Mouse (Mus musculus) midbrain, postnatal 0 days (tissue): ENCODE measurements around the gene Dlx2. TPM values are rescaled to one million over a fixed set of nuclear protein-coding genes. Genes with fewer than 3 reads are reported as not detected.

ENCODE experiments used
- ATAC-seq: fragments of 200-750 bp; cut with Nextera tagmentation; 2 replicates; pipeline ENCODE4 v1.8.0; 2017; ENCODE audit warnings: moderate number of reproducible peaks, mild to moderate bottlenecking, moderate TSS enrichment, moderate library complexity; ENCODE audit not compliant: low FRiP score
- DNase-seq: peaks from one replicate; pipeline ENCODE4 v3.0.0-alpha.2; 2015; ENCODE audit warnings: low spot score
- H3K27ac ChIP-seq: fragments of 300-500 bp; sonication (generic); 2 replicates; pipeline ENCODE4 v1.5.1; 2014; ENCODE audit warnings: low read depth, mild to moderate bottlenecking, low read length, mixed read lengths
- H3K27me3 ChIP-seq: fragments of 300-500 bp; sonication (generic); 2 replicates; pipeline ENCODE4 v1.6.1; 2014; ENCODE audit warnings: low read length, control low read depth, mixed read lengths; ENCODE audit not compliant: insufficient read depth
- H3K36me3 ChIP-seq: fragments of 300-500 bp; sonication (generic); 2 replicates; pipeline ENCODE4 v1.6.1; 2014; ENCODE audit warnings: low read length, control low read depth, mixed read lengths; ENCODE audit not compliant: insufficient read depth
- H3K4me1 ChIP-seq: fragments of 300-500 bp; sonication (generic); 2 replicates; pipeline ENCODE4 v1.6.1; 2014; ENCODE audit warnings: mild to moderate bottlenecking, control low read depth, antibody characterized with exemption, low read length, mixed read lengths; ENCODE audit not compliant: insufficient read depth
- H3K4me2 ChIP-seq: fragments of 300-500 bp; sonication (generic); 2 replicates; pipeline ENCODE4 v1.6.1; 2014; ENCODE audit warnings: low read depth, mild to moderate bottlenecking, low read length, mixed read lengths; ENCODE audit not compliant: poor library complexity, severe bottlenecking
- H3K4me3 ChIP-seq: fragments of 300-500 bp; sonication (generic); 2 replicates; pipeline ENCODE4 v1.5.1; 2014; ENCODE audit warnings: low read depth, mild to moderate bottlenecking, low read length, moderate library complexity
- H3K9ac ChIP-seq: fragments of 300-500 bp; sonication (generic); replicated peaks from 2 replicates; pipeline ENCODE4 v1.6.1; 2014; ENCODE audit warnings: mild to moderate bottlenecking, low read length, moderate library complexity, mixed read lengths; ENCODE audit not compliant: poor library complexity, severe bottlenecking
- H3K9me3 ChIP-seq: fragments of 300-500 bp; sonication (generic); 2 replicates; pipeline ENCODE4 v1.6.1; 2016; ENCODE audit warnings: low read length, control low read depth
- CTCF ChIP-seq: IDR thresholded peaks from 2 replicates; pipeline ENCODE4 v1.5.1; 2016; ENCODE audit warnings: antibody characterized with exemption, mild to moderate bottlenecking
- WGBS: fragments of 180-500 bp; shearing (Covaris S2); extraction: QIAGEN DNeasy Blood & Tissue Kit; methylation state at CpG from one replicate; pipeline ENCODE4 v1.1.7; 2014; 5-methylcytosine and 5-hydroxymethylcytosine counted together
- polyA plus RNA-seq: library from polyadenylated mRNA; unstranded; fragments of >200 nt; fragmentation: Nextera tagmentation; extraction: Ambion mirVana; gene quantifications from 2 replicates; pipeline ENCODE4 v1.2.1, GENCODE M21; 2015
- total RNA-seq: library from RNA; depleted of rRNA; stranded (reverse); fragments of >200 nt; gene quantifications from 2 replicates; pipeline ENCODE4 v1.2.3, GENCODE M21; 2014

The Dlx2 gene
- total and polyA plus RNA-seq, 2 experiments from 2014 or later, result 1.2 to 8.4 TPM

- 63% methylated on average over 4 of the region's 4 CpGs for WGBS
These were observed 27.2 kb upstream of the Dlx2 start for GRCm38 (mm10) chr2:71573736-71574135.

DNA sequence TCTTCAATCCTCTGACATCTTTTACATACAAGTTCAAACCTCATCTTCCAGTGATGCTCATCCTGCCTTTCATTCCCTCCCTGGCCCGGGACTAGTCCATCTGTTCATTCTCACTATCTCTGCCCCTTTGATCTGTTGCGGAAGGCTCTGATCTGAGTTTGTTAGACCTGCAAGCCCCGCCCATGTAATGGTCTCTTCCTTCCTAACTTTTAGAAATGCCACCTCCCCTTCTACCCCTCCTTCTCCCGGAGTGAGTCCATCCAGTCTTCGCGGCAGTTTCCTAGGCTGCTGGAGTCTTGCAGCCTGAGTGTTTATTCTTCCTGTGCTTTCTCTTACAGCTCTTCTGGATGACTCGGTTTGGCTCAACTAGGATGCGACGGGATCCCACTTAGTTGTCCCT is 19.9 kb upstream of the Dlx2 start:
- H3K27ac ChIP-seq, result no peak overlapping the region
- 82% methylated on average over 9 of the region's 9 CpGs for WGBS

More at GRCm38 (mm10) chr2:71573736-71574135, 27.2 kb upstream of the Dlx2 start:
- no peak overlapping the region for H3K27ac ChIP-seq
- no peak overlapping the region for H3K9ac ChIP-seq
- H3K4me3 ChIP-seq, result no peak overlapping the region
- no peaks in the 10 kb centered on the region for H3K27me3 ChIP-seq
- no peaks in the 10 kb centered on the region for H3K4me1 ChIP-seq
- no peak for DNase-seq
- no peak for TF ChIP-seq CTCF
- no peak for ATAC-seq
- H3K4me2 ChIP-seq, result no peak overlapping the region
- H3K9me3 ChIP-seq, result no peaks in the 10 kb centered on the region
- no peaks in the 10 kb centered on the region for H3K36me3 ChIP-seq

DNA sequence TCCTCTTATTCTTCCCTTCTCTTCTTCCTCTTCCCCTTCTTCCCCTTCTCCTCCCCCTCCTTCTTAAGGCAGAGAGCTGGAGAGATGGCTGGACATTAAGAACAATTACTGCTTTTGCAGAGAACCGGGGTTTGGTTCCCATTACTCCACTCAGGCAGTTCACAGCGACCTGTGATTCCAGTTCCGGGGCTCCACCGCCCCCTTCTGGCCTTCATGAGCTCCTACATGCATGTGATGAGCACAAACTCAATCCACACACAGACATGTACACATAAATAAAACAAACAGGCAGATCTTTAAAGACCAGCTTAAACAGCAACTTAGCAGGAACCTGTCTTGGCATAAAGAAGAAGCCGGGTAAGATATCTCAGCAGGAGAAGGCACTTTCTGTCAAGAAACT is 9.5 kb upstream of the Dlx2 start:
- DNase-seq, result no peak
- H3K4me1 ChIP-seq, result no peaks in the 10 kb centered on the region
- no peak overlapping the region for H3K4me2 ChIP-seq
- peaks cover 18% of the 10 kb centered on the region for H3K27me3 ChIP-seq
- WGBS, result 71% methylated on average over 5 of the region's 5 CpGs
- H3K27ac ChIP-seq, result no peak overlapping the region
- ATAC-seq, result no peak
- H3K9ac ChIP-seq, result no peak overlapping the region
- no peak for TF ChIP-seq CTCF
- no peaks in the 10 kb centered on the region for H3K9me3 ChIP-seq
- H3K4me3 ChIP-seq, result no peak overlapping the region
- H3K36me3 ChIP-seq, result no peaks in the 10 kb centered on the region

More for the DNA sequence above, 19.9 kb upstream of the Dlx2 start:
- TF ChIP-seq CTCF, result no peak
- no peak for DNase-seq
- H3K4me2 ChIP-seq, result no peak overlapping the region
- no peak for ATAC-seq
- no peak overlapping the region for H3K4me3 ChIP-seq
- H3K4me1 ChIP-seq, result no peaks in the 10 kb centered on the region
- no peaks in the 10 kb centered on the region for H3K36me3 ChIP-seq
- no peak overlapping the region for H3K9ac ChIP-seq
- H3K27me3 ChIP-seq, result no peaks in the 10 kb centered on the region
- no peaks in the 10 kb centered on the region for H3K9me3 ChIP-seq

GRCm38 (mm10) chr2:71551704-71552103 is 5.2 kb upstream of the Dlx2 start:
- H3K9me3 ChIP-seq, result no peaks in the 10 kb centered on the region
- no peak for DNase-seq
- no peak overlapping the region for H3K27ac ChIP-seq
- no peak for TF ChIP-seq CTCF
- ATAC-seq, result no peak
- peaks cover 52% of the 10 kb centered on the region for H3K27me3 ChIP-seq
- no peak overlapping the region for H3K4me2 ChIP-seq
- H3K9ac ChIP-seq, result no peak overlapping the region
- H3K4me1 ChIP-seq, result no peaks in the 10 kb centered on the region
- H3K36me3 ChIP-seq, result no peaks in the 10 kb centered on the region
- WGBS, result 1% methylated on average over 18 of the region's 18 CpGs
- H3K4me3 ChIP-seq, result no peak overlapping the region

DNA sequence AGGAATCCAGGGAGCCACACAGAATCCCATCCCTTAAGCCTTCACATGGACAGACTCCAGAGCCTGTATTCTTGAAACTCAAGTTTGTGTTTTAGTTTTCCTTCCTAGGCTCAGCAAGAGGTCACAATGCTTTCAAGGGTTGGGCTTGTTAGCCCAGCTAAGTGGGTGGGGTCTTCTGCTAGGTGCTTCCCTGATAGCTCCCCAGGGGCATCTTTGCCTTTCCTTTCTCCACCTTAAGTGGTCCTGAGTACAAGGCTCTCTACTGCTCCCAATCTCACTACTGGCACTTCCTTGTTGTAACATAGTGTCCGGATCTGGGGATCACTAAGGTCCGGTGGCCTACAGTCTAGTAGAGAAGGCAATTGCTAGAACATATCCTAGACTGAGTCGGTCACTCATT is 3.8 kb upstream of the Dlx2 start:
- H3K4me3 ChIP-seq, result no peak overlapping the region
- H3K9me3 ChIP-seq, result no peaks in the 10 kb centered on the region
- peaks cover 64% of the 10 kb centered on the region for H3K27me3 ChIP-seq
- ATAC-seq (no peak), DNase-seq (no peak)
- no peak overlapping the region for H3K4me2 ChIP-seq
- WGBS, result 25% methylated on average over 3 of the region's 3 CpGs
- no peak overlapping the region for H3K9ac ChIP-seq
- no peak overlapping the region for H3K27ac ChIP-seq
- H3K4me1 ChIP-seq, result peaks cover 7% of the 10 kb centered on the region; the same call in 1 of the 2 replicates
- no peaks in the 10 kb centered on the region for H3K36me3 ChIP-seq
- TF ChIP-seq CTCF, result no peak

DNA sequence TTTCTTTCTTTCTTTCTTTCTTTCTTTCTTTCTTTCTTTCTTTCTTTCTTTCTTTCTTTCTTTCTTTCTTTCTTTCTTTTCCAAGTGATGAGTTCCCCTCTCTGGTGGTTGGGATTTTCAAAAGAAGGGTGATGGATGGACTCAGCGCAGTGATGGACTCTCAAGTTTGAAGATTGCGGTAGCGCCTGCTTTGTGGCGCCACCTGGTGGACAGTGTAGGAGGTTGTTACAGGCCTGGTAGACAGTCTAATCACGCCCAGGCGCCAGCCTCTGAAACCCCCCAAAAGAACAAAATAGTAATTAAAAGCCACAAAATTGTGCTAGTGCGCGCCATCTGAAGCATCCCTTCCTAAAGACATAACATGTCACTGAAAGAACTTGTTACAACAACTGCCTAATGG is 1.3 kb upstream of the Dlx2 start:
- peaks cover 81% of the 10 kb centered on the region for H3K27me3 ChIP-seq
- no peaks in the 10 kb centered on the region for H3K36me3 ChIP-seq
- H3K9me3 ChIP-seq, result no peaks in the 10 kb centered on the region
- WGBS, result 3% methylated on average over 8 of the region's 8 CpGs
- peak; percentile 80 for TF ChIP-seq CTCF
- H3K9ac ChIP-seq, result no peak overlapping the region
- ATAC-seq (no peak), DNase-seq (peak; percentile 82)
- H3K27ac ChIP-seq, result no peak overlapping the region
- peaks cover 7% of the 10 kb centered on the region; the same call in 1 of the 2 replicates for H3K4me1 ChIP-seq
- H3K4me3 ChIP-seq, result no peak overlapping the region
- no peak overlapping the region for H3K4me2 ChIP-seq
